Mouse (Mus musculus): Measurements from ENCODE around the gene Fgfr2. TPM values are rescaled to one million over a fixed set of nuclear protein-coding genes. Genes with fewer than 3 reads are reported as not detected.
"Not testable (repeated sequence)": the region's sequence is repeated elsewhere in the genome, so short reads cannot be mapped to it uniquely, and the experiment has no call there.

Gene Fgfr2
- polyA plus RNA-seq, 1 experiment from 2014 or later = 93.4 TPM

DNA sequence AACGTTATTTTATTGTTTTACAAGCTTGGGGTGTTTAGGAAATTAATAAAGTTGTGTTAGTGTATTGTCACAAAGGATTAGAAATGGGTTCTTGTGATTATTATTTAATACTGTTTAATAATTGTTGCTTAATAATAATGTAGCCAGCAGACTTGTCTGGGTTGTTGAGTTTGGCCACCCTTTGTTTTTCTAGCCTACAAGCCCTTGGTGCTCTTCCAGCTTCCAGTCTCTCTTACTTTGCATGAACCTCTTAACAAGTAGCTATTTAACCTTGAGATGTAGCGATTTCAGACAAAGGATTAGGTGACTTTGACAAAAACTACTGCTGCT is 1711.2 kb downstream of the Fgfr2 start:
- H3K4me2 ChIP-seq (ENCODE audit: low read depth, low read length) = peak overlapping the region; percentile 57
- H3K9ac ChIP-seq (ENCODE audit: low read length) = no peak overlapping the region
- 53% methylated on average over 2 of the region's 2 CpGs for WGBS

DNA sequence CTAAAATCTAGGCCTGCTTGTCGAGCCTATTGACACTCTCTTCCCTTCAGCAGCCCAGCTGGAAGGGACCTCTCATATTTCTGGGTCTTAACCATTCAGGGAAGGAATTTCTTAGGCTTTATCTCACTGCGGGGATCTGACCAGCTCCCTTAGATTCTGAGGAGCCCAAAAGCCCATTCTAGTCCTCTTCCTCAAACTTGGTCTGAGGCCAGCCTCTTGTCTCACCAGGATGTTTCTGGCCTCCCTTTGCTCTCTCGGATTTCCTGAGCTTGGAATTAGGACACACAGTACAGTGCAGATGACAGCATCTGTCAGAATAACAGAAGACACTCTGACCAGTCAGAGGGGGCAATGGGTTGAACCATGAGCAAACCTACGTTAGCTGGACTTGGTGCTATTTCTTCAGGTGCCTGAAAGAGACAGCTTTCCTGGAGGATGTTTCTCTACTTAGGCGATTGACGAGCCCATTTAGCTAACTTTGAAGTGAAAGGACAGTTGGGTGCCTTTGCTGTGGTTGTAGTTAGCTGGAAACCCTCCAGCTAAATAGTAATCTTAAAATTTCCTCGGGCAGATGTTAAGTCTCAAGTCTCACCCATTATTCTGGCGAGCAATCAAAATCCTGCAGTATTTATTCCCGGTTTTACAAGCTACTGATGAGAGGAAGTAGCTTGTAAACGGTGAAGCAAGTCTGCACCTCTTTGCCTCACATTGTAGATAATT is 1711.8 kb downstream of the Fgfr2 start:
- Histone ChIP-seq H3K9ac (ENCODE audit: low read length) (peak overlapping the region; percentile 94), H3K4me2 (ENCODE audit: low read depth, low read length) (peak overlapping the region; percentile 57), H3K27me3 (ENCODE audit: control insufficient read depth, insufficient read depth, low read length) (no peaks in the 10 kb centered on the region), H3K4me1 (ENCODE audit: control insufficient read depth, insufficient read depth, low read length) (peaks cover 13% of the 10 kb centered on the region), H3K4me3 (replicated peaks; ENCODE audit: low read length) (peak overlapping the region; percentile 86), H3K9me3 (replicated peaks; ENCODE audit: control insufficient read depth, low read length) (no peaks in the 10 kb centered on the region), H3K27ac (ENCODE audit: low read length) (peak overlapping the region; percentile 79), H3K36me3 (ENCODE audit: control insufficient read depth, insufficient read depth, low read length) (no peaks in the 10 kb centered on the region)
- 29% methylated on average over 10 of the region's 10 CpGs for WGBS
- no peak for ATAC-seq (ENCODE audit: insufficient read depth, low FRiP score)

More for the DNA sequence above, 1711.2 kb downstream of the Fgfr2 start:
- Histone ChIP-seq H3K4me3 (replicated peaks; ENCODE audit: low read length) (peak overlapping the region; percentile 86), H3K36me3 (ENCODE audit: control insufficient read depth, insufficient read depth, low read length) (no peaks in the 10 kb centered on the region), H3K4me1 (ENCODE audit: control insufficient read depth, insufficient read depth, low read length) (peaks cover 13% of the 10 kb centered on the region), H3K9me3 (replicated peaks; ENCODE audit: control insufficient read depth, low read length) (no peaks in the 10 kb centered on the region), H3K27ac (ENCODE audit: low read length) (no peak overlapping the region), H3K27me3 (ENCODE audit: control insufficient read depth, insufficient read depth, low read length) (no peaks in the 10 kb centered on the region)
- ATAC-seq (ENCODE audit: insufficient read depth, low FRiP score) = no peak

DNA sequence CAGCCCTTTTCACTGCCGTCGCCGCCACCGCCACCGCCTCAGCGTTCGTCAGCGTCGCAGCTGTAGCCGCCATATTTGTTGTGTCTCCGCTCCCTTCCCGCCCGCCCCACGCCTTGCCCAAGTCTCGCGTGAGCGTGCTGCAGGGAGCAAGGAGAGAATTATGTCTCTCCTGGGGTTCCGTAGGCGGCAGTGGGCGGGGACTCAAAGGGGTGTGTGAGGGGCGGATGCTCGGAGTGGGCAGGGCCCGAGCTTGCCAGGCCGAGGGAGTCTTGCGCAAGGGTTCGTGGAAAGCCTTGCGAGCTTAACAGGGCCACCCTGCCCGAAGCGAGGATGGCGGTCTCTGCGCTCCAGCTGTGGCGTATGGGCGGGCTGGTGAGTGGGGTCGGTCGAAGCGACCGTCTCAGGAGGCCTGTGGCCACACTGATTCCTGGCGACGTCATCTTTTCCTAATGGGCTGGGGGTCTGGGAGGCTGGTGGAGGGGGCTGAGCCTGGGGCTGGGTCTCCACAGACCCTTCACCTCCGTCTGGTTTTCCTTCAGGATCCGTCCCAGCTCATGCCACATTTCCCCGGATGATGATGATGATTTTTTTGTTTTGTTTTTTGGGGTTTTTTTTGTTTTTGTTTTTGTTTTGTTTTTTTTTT is 1712.6 kb downstream of the Fgfr2 start, which contains the start of the genes Ikzf5 and Acadsb:
TSS of gene Ikzf5 (minus strand) at position 106 of the 643 bp plus-strand sequence.
TSS of gene Acadsb (plus strand) at position 186 of the 643 bp plus-strand sequence.
- peak within 1 kb of the TSS; percentile 86 for H3K4me3 ChIP-seq (replicated peaks; ENCODE audit: low read length)
- H3K36me3 ChIP-seq (ENCODE audit: control insufficient read depth, insufficient read depth, low read length) = no peaks in the 10 kb centered on the region
- peak within 1 kb of the TSS; percentile 62 for H3K4me2 ChIP-seq (ENCODE audit: low read depth, low read length)
- peak; percentile 99 for ATAC-seq (ENCODE audit: insufficient read depth, low FRiP score)
- peak within 1 kb of the TSS; percentile 79 for H3K27ac ChIP-seq (ENCODE audit: low read length)
- peaks cover 13% of the 10 kb centered on the region for H3K4me1 ChIP-seq (ENCODE audit: control insufficient read depth, insufficient read depth, low read length)
- WGBS = under 1% methylated on average over 42 of the region's 42 CpGs
- no peaks in the 10 kb centered on the region for H3K9me3 ChIP-seq (replicated peaks; ENCODE audit: control insufficient read depth, low read length)
- H3K9ac ChIP-seq (ENCODE audit: low read length) = peak within 1 kb of the TSS; percentile 94
- no peaks in the 10 kb centered on the region for H3K27me3 ChIP-seq (ENCODE audit: control insufficient read depth, insufficient read depth, low read length)

DNA sequence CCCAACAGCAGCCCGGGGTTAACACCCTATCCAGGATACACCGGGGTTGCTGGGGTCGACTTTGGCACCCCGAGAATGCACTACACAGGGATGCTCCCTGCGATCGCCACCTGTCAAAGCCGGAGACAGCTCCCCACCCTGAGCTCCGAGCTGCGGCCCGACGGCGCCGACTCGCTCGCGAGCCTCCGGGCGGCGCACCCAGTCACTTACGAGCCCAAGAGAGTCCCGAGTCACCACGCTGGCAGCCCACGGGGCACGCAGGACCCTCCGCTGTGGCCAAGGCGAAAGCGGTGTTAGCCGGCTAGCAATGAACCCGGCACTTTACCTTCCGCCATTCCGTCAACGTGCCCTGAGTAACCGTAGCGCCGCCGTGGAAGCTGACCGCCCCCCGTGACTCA is 1713.2 kb downstream of the Fgfr2 start:
- Histone ChIP-seq H3K4me1 (ENCODE audit: control insufficient read depth, insufficient read depth, low read length) (peaks cover 13% of the 10 kb centered on the region), H3K27me3 (ENCODE audit: control insufficient read depth, insufficient read depth, low read length) (no peaks in the 10 kb centered on the region), H3K4me2 (ENCODE audit: low read depth, low read length) (peak overlapping the region; percentile 62), H3K9me3 (replicated peaks; ENCODE audit: control insufficient read depth, low read length) (no peaks in the 10 kb centered on the region), H3K4me3 (replicated peaks; ENCODE audit: low read length) (peak overlapping the region; percentile 86), H3K9ac (ENCODE audit: low read length) (peak overlapping the region; percentile 94), H3K36me3 (ENCODE audit: control insufficient read depth, insufficient read depth, low read length) (no peaks in the 10 kb centered on the region), H3K27ac (ENCODE audit: low read length) (peak overlapping the region; percentile 54; the same call in 1 of the 2 replicates)
- WGBS = under 1% methylated on average over 38 of the region's 38 CpGs
- ATAC-seq (ENCODE audit: insufficient read depth, low FRiP score) = peak; percentile 51

DNA sequence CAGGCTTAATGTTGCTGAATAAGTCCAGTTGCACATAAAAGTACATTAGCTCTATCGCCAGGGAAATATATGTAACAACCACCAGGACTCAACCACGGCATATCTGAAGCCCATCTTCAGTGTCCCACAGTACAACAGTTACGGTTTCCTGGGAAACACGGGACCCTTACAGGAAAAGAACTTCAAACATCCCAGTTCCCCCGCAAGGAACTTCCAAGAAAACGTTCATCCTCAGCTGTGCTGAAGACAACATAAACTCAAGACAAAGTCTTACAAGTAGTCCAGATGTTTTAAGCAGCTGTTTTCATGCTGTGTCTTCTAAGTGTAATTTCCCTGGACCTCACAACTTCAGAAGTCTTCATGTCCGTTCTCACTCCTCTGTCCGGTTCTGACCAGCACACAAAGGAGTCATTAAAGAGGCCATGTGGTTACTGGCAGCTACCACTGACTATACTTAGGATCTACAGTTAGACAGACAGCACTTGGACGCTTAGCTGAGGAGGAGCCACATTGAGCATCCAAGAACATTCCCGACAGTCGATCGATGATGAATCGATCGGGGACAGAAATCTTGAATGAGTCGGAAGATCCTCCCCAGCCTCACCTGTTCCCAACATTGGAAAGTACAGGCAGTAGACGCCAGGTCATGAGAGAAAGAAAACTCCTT is 1713.7 kb downstream of the Fgfr2 start:
- Histone ChIP-seq H3K27me3 (ENCODE audit: control insufficient read depth, insufficient read depth, low read length) (no peaks in the 10 kb centered on the region), H3K27ac (ENCODE audit: low read length) (no peak overlapping the region), H3K36me3 (ENCODE audit: control insufficient read depth, insufficient read depth, low read length) (no peaks in the 10 kb centered on the region), H3K4me2 (ENCODE audit: low read depth, low read length) (peak overlapping the region; percentile 62), H3K4me1 (ENCODE audit: control insufficient read depth, insufficient read depth, low read length) (peaks cover 13% of the 10 kb centered on the region), H3K4me3 (replicated peaks; ENCODE audit: low read length) (peak overlapping the region; percentile 86), H3K9me3 (replicated peaks; ENCODE audit: control insufficient read depth, low read length) (no peaks in the 10 kb centered on the region), H3K9ac (ENCODE audit: low read length) (peak overlapping the region; percentile 94)
- WGBS = 5% methylated on average over 16 of the region's 16 CpGs
- no peak for ATAC-seq (ENCODE audit: insufficient read depth, low FRiP score)

DNA sequence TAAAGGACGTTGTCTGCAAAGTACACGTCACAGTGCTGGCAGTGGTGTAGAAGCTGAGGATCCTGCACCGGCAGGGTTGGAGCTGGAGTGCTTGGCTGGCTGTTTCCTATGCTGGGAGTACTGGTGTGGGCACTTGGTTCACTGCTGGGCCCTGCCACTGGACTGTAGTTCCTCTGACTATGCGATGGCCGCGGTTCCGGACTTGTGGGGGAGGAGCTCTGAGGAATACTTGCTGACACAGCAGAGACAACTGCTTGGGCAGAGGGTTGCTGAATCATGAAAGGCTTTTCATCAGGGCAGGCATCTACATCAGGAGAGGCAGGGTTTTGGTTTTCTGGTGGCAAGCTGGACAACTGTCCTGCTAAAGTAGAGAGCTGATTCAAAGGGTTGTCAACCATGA is 1731.4 kb downstream of the Fgfr2 start:
- H3K36me3 ChIP-seq (ENCODE audit: control insufficient read depth, insufficient read depth, low read length) = peaks cover 11% of the 10 kb centered on the region
- not testable (repeated sequence) for H3K4me3 ChIP-seq (replicated peaks; ENCODE audit: low read length); H3K4me2 ChIP-seq (ENCODE audit: low read depth, low read length); H3K27me3 ChIP-seq (ENCODE audit: control insufficient read depth, insufficient read depth, low read length); H3K27ac ChIP-seq (ENCODE audit: low read length); H3K9ac ChIP-seq (ENCODE audit: low read length); ATAC-seq (ENCODE audit: insufficient read depth, low FRiP score); H3K9me3 ChIP-seq (replicated peaks; ENCODE audit: control insufficient read depth, low read length); H3K4me1 ChIP-seq (ENCODE audit: control insufficient read depth, insufficient read depth, low read length)
- WGBS = 84% methylated on average over 6 of the region's 7 CpGs

DNA sequence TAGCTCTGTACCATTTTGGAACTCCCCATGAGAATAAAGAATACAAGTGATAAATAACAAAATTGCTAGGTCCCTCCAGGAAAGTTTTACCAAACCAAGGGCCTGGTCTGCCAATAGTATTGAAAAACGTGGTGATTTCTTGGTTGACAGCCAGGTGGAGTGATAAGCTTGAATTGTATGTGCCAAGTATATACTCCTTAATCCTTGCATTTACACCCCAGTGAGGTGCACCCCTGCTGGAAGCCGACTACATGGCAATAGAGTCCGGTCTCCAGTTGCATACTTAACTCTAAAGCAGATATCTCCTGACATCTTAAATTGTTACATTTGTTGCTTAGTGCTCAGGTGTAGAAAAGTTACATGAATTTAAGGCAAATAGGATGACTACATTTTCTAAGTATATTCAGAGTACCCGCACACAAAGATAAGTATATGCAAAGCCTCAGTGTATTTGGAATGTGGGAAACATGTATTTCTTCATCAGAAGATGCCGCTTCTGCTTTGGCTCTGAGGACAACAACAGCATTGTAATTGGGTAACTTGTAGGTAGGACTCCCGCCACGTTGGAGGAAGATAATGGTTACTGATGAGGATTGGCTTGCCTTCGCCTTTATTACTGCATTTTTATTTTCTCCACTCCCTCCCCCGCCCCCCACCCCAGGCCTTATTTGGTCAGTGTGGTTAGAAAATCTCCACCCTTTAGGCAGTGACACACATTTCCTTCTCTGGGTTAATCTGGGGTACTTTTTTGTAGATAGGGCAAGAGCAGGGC is 1751.1 kb downstream of the Fgfr2 start:
- Histone ChIP-seq H3K27me3 (ENCODE audit: control insufficient read depth, insufficient read depth, low read length) (no peaks in the 10 kb centered on the region), H3K4me3 (replicated peaks; ENCODE audit: low read length) (peak overlapping the region; percentile 74), H3K9me3 (replicated peaks; ENCODE audit: control insufficient read depth, low read length) (no peaks in the 10 kb centered on the region), H3K27ac (ENCODE audit: low read length) (peak overlapping the region; percentile 98), H3K4me1 (ENCODE audit: control insufficient read depth, insufficient read depth, low read length) (peaks cover 10% of the 10 kb centered on the region; the same call in 1 of the 2 replicates), H3K9ac (ENCODE audit: low read length) (peak overlapping the region; percentile 87; the same call in 1 of the 2 replicates), H3K4me2 (ENCODE audit: low read depth, low read length) (peak overlapping the region; percentile 70), H3K36me3 (ENCODE audit: control insufficient read depth, insufficient read depth, low read length) (0 out of 2 replicates have a peak, but pooled peaks cover 7% of the 10 kb centered on the region)
- ATAC-seq (ENCODE audit: insufficient read depth, low FRiP score) = no peak
- 66% methylated on average over 9 of the region's 9 CpGs for WGBS

DNA sequence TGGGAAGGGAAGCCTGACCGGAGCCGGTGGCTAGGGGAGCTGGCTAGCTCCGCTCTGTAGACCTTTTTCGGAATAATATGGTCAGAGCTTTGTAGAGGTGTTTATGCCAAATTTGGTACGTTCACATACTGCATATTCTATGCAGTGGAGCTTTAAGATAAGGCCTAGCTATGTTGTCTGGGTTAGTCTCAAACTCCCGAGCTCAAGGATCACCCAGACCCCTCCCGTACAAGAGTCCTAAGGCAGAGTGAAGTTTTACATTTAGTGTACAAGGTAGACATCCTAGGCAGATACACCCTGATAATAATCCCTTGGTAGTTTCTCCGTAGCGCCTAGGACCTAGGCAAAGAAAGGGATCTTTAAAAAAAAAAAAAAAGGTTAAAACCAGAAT is 1751.7 kb downstream of the Fgfr2 start:
- peak overlapping the region; percentile 74 for H3K4me3 ChIP-seq (replicated peaks; ENCODE audit: low read length)
- peaks cover 10% of the 10 kb centered on the region; the same call in 1 of the 2 replicates for H3K4me1 ChIP-seq (ENCODE audit: control insufficient read depth, insufficient read depth, low read length)
- 6% methylated on average over 9 of the region's 9 CpGs for WGBS
- H3K36me3 ChIP-seq (ENCODE audit: control insufficient read depth, insufficient read depth, low read length) = 0 out of 2 replicates have a peak, but pooled peaks cover 7% of the 10 kb centered on the region
- no peaks in the 10 kb centered on the region for H3K27me3 ChIP-seq (ENCODE audit: control insufficient read depth, insufficient read depth, low read length)
- ATAC-seq (ENCODE audit: insufficient read depth, low FRiP score) = no peak
- H3K4me2 ChIP-seq (ENCODE audit: low read depth, low read length) = peak overlapping the region; percentile 70
- peak overlapping the region; percentile 98 for H3K27ac ChIP-seq (ENCODE audit: low read length)
- peak overlapping the region; percentile 87 for H3K9ac ChIP-seq (ENCODE audit: low read length)
- H3K9me3 ChIP-seq (replicated peaks; ENCODE audit: control insufficient read depth, low read length) = no peaks in the 10 kb centered on the region

Data from stomach, embryonic 16.5 days (tissue).